Mouse (Mus musculus) cortical plate, adult 2 months (tissue): Measurements from ENCODE around the gene Gm47995.

Experiments used
- CTCF ChIP-seq: fragments of 200-500 bp; IDR thresholded peaks from 2 replicates; pipeline ENCODE4 v1.5.1; 2011; ENCODE audit warnings: mild to moderate bottlenecking, control low read depth, low read length; ENCODE audit not compliant: insufficient read depth; ENCODE audit errors: extremely low read depth
- POLR2A ChIP-seq: fragments of 200-500 bp; IDR thresholded peaks from 2 replicates; pipeline ENCODE4 v1.6.1; 2011; ENCODE audit warnings: mild to moderate bottlenecking, low read length, control low read depth; ENCODE audit not compliant: insufficient read depth; ENCODE audit errors: extremely low read depth

DNA sequence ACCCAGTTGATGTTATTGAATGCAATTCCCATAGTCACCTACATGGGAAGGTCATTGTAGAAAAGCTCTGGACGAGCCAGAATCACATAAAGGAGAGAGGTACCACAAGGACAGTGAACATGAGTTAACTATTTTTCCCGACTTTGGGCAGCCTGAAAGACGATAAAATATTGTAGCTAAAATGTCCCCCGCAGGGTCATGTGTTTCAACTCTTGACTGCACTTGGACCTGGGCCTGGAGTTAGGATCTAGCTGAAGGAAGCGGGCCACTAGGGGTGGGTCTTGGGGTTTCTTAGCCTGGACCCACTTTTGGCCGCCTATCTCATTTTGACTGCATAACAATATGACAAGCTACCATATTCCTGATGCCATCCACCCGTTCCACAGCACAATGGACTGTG is 48.0 kb upstream of the Gm47995 start:
- no peak for TF ChIP-seq CTCF
- TF ChIP-seq POLR2A = no peak
